9 mouse cellular contexts compared by ENCODE assay signal in genomic region chr3:159841458-159841857, GRCm38 (mm10). TPM values are rescaled to one million over a fixed set of nuclear protein-coding genes. Genes with fewer than 3 reads are reported as not detected.
DNase-seq lines count a peak whose midpoint lies in the region; ATAC-seq lines count a peak whose summit lies in the region.
"Had no signal": no experiment of that assay in that cellular context is flagged by ENCODE, and none has a peak within 500 bp of the region (broad histone marks: within the 10 kb centered on the region; RNA-seq: fewer than 3 reads in every experiment).

No protein-coding gene starts in this region.

- H3K27me3 ChIP-seq in limb, embryonic 15.5 days, result no peaks in the 10 kb centered on the region
- no peaks in the 10 kb centered on the region for H3K27me3 ChIP-seq in neural tube, embryonic 14.5 days (ENCODE audit: control insufficient read depth, insufficient read depth, low read length)

- peak overlapping the region; percentile 64 for H3K4me2 ChIP-seq in limb, embryonic 15.5 days
- peak overlapping the region; percentile 86 for H3K4me2 ChIP-seq in neural tube, embryonic 14.5 days (ENCODE audit: low read depth, low read length)

- H3K9ac ChIP-seq in limb, embryonic 15.5 days, result peak overlapping the region; percentile 44; the same call in 1 of the 2 replicates
- no peak overlapping the region; the same call in 1 of the 2 replicates for H3K9ac ChIP-seq in neural tube, embryonic 14.5 days (replicated peaks; ENCODE audit: low read depth, low read length)

- peak overlapping the region; percentile 94; the same call in 1 of the 2 replicates for H3K27ac ChIP-seq in limb, embryonic 15.5 days
- peak overlapping the region; percentile 28; the same call in 1 of the 2 replicates for H3K27ac ChIP-seq in neural tube, embryonic 14.5 days (ENCODE audit: low read depth, low read length)

- no peaks in the 10 kb centered on the region for H3K9me3 ChIP-seq in limb, embryonic 15.5 days
- H3K9me3 ChIP-seq in neural tube, embryonic 14.5 days (ENCODE audit: control insufficient read depth, low read length), result no peaks in the 10 kb centered on the region

- peak; percentile 8 for DNase-seq in kidney, adult 11 months
- DNase-seq in kidney, adult 9 months, result no peak
- peak; percentile 46 for DNase-seq in embryo, embryonic 10.5 days (ENCODE audit: low spot score)
- DNase-seq in heart, postnatal 36 days, result peak; percentile 5 to 16
- no peak for DNase-seq in cerebellum, adult 9-10 months
- no peak for DNase-seq in cerebellum, adult 9-11 months

- peak overlapping the region; percentile 71 for H3K4me3 ChIP-seq in limb, embryonic 15.5 days
- H3K4me3 ChIP-seq in neural tube, embryonic 14.5 days (ENCODE audit: low read depth, low read length), result peak overlapping the region; percentile 50

- ATAC-seq in limb, embryonic 15.5 days (ENCODE audit: insufficient number of reproducible peaks, low FRiP score, low TSS enrichment, low read depth), result no peak
- 0 out of 2 replicates have a peak, but pooled peaks have one; percentile 6 for ATAC-seq in neural tube, embryonic 14.5 days (ENCODE audit: low read depth)

- peaks cover 8% of the 10 kb centered on the region for H3K4me1 ChIP-seq in limb, embryonic 15.5 days
- 0 out of 2 replicates have a peak, but pooled peaks cover 6% of the 10 kb centered on the region for H3K4me1 ChIP-seq in neural tube, embryonic 14.5 days (ENCODE audit: control insufficient read depth, insufficient read depth, low read length)

- intact Hi-C loops in heart, postnatal 36 days (cut with DNase I), result loop anchor here (2.0 kb wide), 1 partner anchor 43 kb away; no protein-coding TSS in a partner anchor

- WGBS in limb, embryonic 15.5 days, result 6% methylated on average over 3 of the region's 3 CpGs
- WGBS in neural tube, embryonic 14.5 days, result 2% methylated on average over 3 of the region's 3 CpGs

- H3K36me3 ChIP-seq in limb, embryonic 15.5 days, result no peaks in the 10 kb centered on the region
- H3K36me3 ChIP-seq in neural tube, embryonic 14.5 days (ENCODE audit: control insufficient read depth, insufficient read depth, low read length), result no peaks in the 10 kb centered on the region

RNA-seq across cellular contexts. Expression of gene Wls, which starts 2.0 kb away (rescaled TPM):
- total RNA-seq in heart, postnatal 36 days (2021), result 10 to 100 TPM; 44.2 to 46.0 TPM
- 182 and 198 TPM in 2 replicates for polyA plus RNA-seq in limb, embryonic 15.5 days (2015; fragmentation: Nextera tagmentation; extraction: Ambion mirVana)
- polyA plus RNA-seq in neural tube, embryonic 14.5 days (2014; fragmentation: Nextera tagmentation; extraction: Ambion mirVana), result 57.5 and 93.5 TPM in 2 replicates
- total RNA-seq: MEL had no signal

Comparison
In these comparisons a context has a peak if more than half of its experiments do, and no peak if none do; other contexts are left out.
1. DNase-seq: peak in kidney, adult 11 months (single experiment), embryo, embryonic 10.5 days (single experiment) and heart, postnatal 36 days (2 of 2); none in kidney, adult 9 months (single experiment), cerebellum, adult 9-10 months (single experiment) and cerebellum, adult 9-11 months (single experiment).